Mouse (Mus musculus) limb, embryonic 15.5 days (tissue): Measurements from ENCODE around the gene Cilp2. TPM values are rescaled to one million over a fixed set of nuclear protein-coding genes. Genes with fewer than 3 reads are reported as not detected.
A peak's percentile ranks its signal among the peaks of the same experiment; 100 is the strongest.

Source experiments
- ATAC-seq: fragments of 200-750 bp; cut with Nextera tagmentation; 2 replicates; pipeline ENCODE4 v1.8.0; 2017; ENCODE audit warnings: low read depth, moderate TSS enrichment; ENCODE audit not compliant: insufficient number of reproducible peaks, low FRiP score, low TSS enrichment
- H3K27ac ChIP-seq: fragments of 300-500 bp; sonication (generic); 2 replicates; pipeline ENCODE4 v1.5.1; 2015; ENCODE audit warnings: moderate library complexity, mild to moderate bottlenecking, inconsistent platforms
- H3K27me3 ChIP-seq: fragments of 300-500 bp; sonication (generic); 2 replicates; pipeline ENCODE4 v1.6.1; 2015; ENCODE audit warnings: inconsistent platforms
- H3K36me3 ChIP-seq: fragments of 300-500 bp; sonication (generic); 2 replicates; pipeline ENCODE4 v1.6.1; 2015; ENCODE audit warnings: inconsistent platforms
- H3K4me1 ChIP-seq: fragments of 300-500 bp; sonication (generic); 2 replicates; pipeline ENCODE4 v1.6.1; 2015; ENCODE audit warnings: inconsistent platforms
- H3K4me2 ChIP-seq: fragments of 300-500 bp; sonication (generic); 2 replicates; pipeline ENCODE4 v1.6.1; 2015; ENCODE audit warnings: mild to moderate bottlenecking, inconsistent platforms
- H3K4me3 ChIP-seq: fragments of 300-500 bp; sonication (generic); 2 replicates; pipeline ENCODE4 v1.5.1; 2015; ENCODE audit warnings: mild to moderate bottlenecking, inconsistent platforms
- H3K9ac ChIP-seq: fragments of 300-500 bp; sonication (generic); 2 replicates; pipeline ENCODE4 v1.6.1; 2015; ENCODE audit warnings: inconsistent platforms
- H3K9me3 ChIP-seq: fragments of 300-500 bp; sonication (generic); 2 replicates; pipeline ENCODE4 v1.6.1; 2016; ENCODE audit warnings: inconsistent platforms
- WGBS: fragments of 180-500 bp; shearing (Covaris S2); methylation state at CpG from one replicate; pipeline ENCODE4 v1.1.7; 2015; 5-methylcytosine and 5-hydroxymethylcytosine counted together
- polyA plus RNA-seq: library from polyadenylated mRNA; unstranded; fragments of >200 nt; fragmentation: Nextera tagmentation; extraction: Ambion mirVana; gene quantifications from 2 replicates; pipeline ENCODE4 v1.2.1, GENCODE M21; 2015

Gene Cilp2
- polyA plus RNA-seq, 1 experiment from 2014 or later = 2.9 TPM

- peaks cover 45% of the 10 kb centered on the region for H3K4me1 ChIP-seq
Observed at GRCm38 (mm10) chr8:69899876-69900275, 12.4 kb upstream of the Cilp2 start.

GRCm38 (mm10) chr8:69897857-69898256, 10.4 kb upstream of the Cilp2 start:
- 73% methylated on average over 6 of the region's 6 CpGs for WGBS

More at GRCm38 (mm10) chr8:69899876-69900275, 12.4 kb upstream of the Cilp2 start:
- H3K4me3 ChIP-seq = no peak overlapping the region; the same call in 1 of the 2 replicates
- H3K9me3 ChIP-seq = no peaks in the 10 kb centered on the region
- no peak for ATAC-seq
- 94% methylated on average over 2 of the region's 2 CpGs for WGBS
- H3K27me3 ChIP-seq = no peaks in the 10 kb centered on the region
- peaks cover 12% of the 10 kb centered on the region; the same call in 1 of the 2 replicates for H3K36me3 ChIP-seq
- H3K4me2 ChIP-seq = no peak overlapping the region
- no peak overlapping the region for H3K9ac ChIP-seq
- H3K27ac ChIP-seq = no peak overlapping the region

DNA sequence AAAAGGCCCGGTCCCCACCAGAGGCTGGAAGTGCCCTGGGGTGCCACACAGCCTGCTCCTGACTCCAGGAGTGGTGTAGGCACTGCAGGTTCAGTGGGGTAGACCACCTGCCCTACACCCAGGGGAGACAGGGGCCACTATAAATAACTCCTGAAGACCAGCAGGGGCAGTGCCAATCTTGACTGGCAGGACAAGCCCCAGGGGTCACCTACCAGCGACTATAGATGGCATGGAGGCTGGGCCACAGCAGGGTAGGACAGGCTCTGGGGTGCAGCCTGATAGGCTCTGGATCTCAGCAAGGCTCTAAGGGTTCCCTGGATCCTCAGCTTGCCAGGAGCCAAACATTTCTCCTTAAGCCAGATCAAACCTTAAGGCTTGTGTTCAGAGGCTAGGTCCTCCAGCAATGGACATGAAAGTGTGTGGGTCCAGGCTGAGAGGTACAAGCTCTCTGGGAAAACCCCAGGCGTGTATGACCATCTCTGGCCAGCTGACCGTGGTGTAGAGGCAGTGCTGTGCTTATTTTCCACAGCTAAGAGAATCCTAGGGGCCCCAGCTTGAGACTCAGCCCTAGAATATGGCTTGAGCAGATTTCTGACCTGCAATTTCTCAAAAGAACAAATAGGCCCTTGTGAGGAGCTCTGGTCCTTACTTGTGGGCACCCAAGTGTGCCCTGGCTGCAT, 8.4 kb upstream of the Cilp2 start:
- no peak overlapping the region for H3K27ac ChIP-seq
- no peak for ATAC-seq
- H3K9me3 ChIP-seq = no peaks in the 10 kb centered on the region
- H3K36me3 ChIP-seq = peaks cover 36% of the 10 kb centered on the region
- 73% methylated on average over 4 of the region's 4 CpGs for WGBS
- no peak overlapping the region for H3K4me3 ChIP-seq
- H3K4me2 ChIP-seq = no peak overlapping the region
- H3K9ac ChIP-seq = no peak overlapping the region
- H3K27me3 ChIP-seq = peaks cover 9% of the 10 kb centered on the region
- peaks cover 21% of the 10 kb centered on the region for H3K4me1 ChIP-seq

More at GRCm38 (mm10) chr8:69897857-69898256, 10.4 kb upstream of the Cilp2 start:
- no peak overlapping the region for H3K9ac ChIP-seq
- H3K36me3 ChIP-seq = peaks cover 29% of the 10 kb centered on the region
- H3K9me3 ChIP-seq = no peaks in the 10 kb centered on the region
- H3K4me2 ChIP-seq = no peak overlapping the region
- no peak overlapping the region for H3K27ac ChIP-seq
- peaks cover 31% of the 10 kb centered on the region for H3K4me1 ChIP-seq
- H3K4me3 ChIP-seq = no peak overlapping the region
- no peaks in the 10 kb centered on the region for H3K27me3 ChIP-seq
- no peak for ATAC-seq

- WGBS = 61% methylated on average over 6 of the region's 6 CpGs
- H3K36me3 ChIP-seq = peaks cover 36% of the 10 kb centered on the region
Observed at GRCm38 (mm10) chr8:69894836-69895332, 7.4 kb upstream of the Cilp2 start.

DNA sequence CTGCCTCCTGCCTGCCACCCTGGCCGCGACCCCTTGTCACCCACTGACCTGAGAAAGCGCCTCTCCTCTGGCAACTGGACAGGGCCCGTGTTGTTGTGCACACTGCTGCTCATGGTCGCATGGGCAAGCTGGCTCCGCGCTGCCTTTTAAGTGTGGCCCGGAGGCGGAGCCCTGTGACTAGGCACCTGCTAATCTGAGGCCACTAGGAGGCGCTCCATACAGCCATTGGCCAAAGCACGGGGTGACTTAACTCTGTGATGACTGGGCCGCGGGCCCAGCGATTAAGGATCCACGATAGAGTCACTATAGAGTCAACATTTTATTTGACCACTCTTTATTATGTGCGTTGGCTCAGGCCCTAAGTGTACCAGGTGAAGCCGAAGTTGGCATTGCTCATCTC, 6.4 kb upstream of the Cilp2 start:
- H3K4me2 ChIP-seq = no peak overlapping the region
- no peaks in the 10 kb centered on the region for H3K9me3 ChIP-seq
- no peak overlapping the region for H3K27ac ChIP-seq
- H3K36me3 ChIP-seq = peaks cover 33% of the 10 kb centered on the region
- H3K4me3 ChIP-seq = no peak overlapping the region
- peaks cover 14% of the 10 kb centered on the region for H3K4me1 ChIP-seq
- 44% methylated on average over 17 of the region's 17 CpGs for whole genome bisulfite sequencing
- ATAC-seq = no peak
- H3K9ac ChIP-seq = no peak overlapping the region
- peaks cover 29% of the 10 kb centered on the region for H3K27me3 ChIP-seq

More at GRCm38 (mm10) chr8:69894836-69895332, 7.4 kb upstream of the Cilp2 start:
- no peak overlapping the region for H3K27ac ChIP-seq
- no peaks in the 10 kb centered on the region for H3K9me3 ChIP-seq
- ATAC-seq = no peak
- H3K4me1 ChIP-seq = peaks cover 14% of the 10 kb centered on the region
- H3K4me2 ChIP-seq = no peak overlapping the region
- H3K9ac ChIP-seq = no peak overlapping the region
- peaks cover 19% of the 10 kb centered on the region for H3K27me3 ChIP-seq
- no peak overlapping the region for H3K4me3 ChIP-seq

GRCm38 (mm10) chr8:69890813-69891241, 3.3 kb upstream of the Cilp2 start:
- no peak for ATAC-seq
- Histone ChIP-seq H3K9me3 (no peaks in the 10 kb centered on the region), H3K9ac (no peak overlapping the region), H3K4me3 (no peak overlapping the region), H3K27me3 (peaks cover 59% of the 10 kb centered on the region), H3K27ac (no peak overlapping the region), H3K4me1 (peaks cover 40% of the 10 kb centered on the region), H3K4me2 (no peak overlapping the region), H3K36me3 (peaks cover 26% of the 10 kb centered on the region)
- WGBS = 30% methylated on average over 19 of the region's 19 CpGs

GRCm38 (mm10) chr8:69888902-69889301, 1.4 kb upstream of the Cilp2 start:
- no peak overlapping the region for H3K27ac ChIP-seq
- H3K9me3 ChIP-seq = no peaks in the 10 kb centered on the region
- H3K4me1 ChIP-seq = peaks cover 46% of the 10 kb centered on the region
- H3K27me3 ChIP-seq = peaks cover 79% of the 10 kb centered on the region
- 6% methylated on average over 32 of the region's 32 CpGs for WGBS
- no peak for ATAC-seq
- peak overlapping the region; percentile 38 for H3K4me3 ChIP-seq
- no peak overlapping the region for H3K9ac ChIP-seq
- peaks cover 17% of the 10 kb centered on the region; the same call in 1 of the 2 replicates for H3K36me3 ChIP-seq
- H3K4me2 ChIP-seq = peak overlapping the region; percentile 59

DNA sequence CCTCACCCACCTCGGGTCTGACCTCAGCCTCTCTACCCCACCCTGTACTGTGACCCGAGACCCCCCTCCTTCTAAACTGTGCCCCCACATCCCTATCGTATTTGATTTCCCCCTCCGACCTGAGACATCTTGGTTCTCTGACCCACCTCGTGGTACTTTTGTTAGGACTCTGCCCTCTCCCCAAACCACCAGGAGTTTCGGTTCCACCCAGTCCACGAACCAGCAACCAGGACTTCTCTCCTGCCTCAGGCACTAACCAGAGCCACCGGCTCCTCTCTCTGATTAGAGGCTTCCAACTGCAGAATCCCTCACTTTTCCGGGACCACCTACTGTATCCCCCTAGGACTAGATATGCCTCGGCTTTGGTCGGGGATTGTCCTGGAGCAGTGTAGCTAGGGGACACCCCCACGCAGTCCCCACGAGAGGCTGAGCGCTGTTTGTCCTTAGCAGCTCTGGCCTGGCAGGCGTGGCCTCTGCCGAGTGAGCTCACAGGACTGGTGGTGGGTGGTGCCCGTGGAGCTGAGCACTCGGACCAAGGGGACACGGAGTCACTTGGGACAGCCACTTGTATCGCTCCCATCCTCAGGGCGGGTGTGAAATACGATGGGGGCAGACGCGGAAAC, 868 bp upstream of the Cilp2 start:
- H3K9ac ChIP-seq = no peak overlapping the region
- WGBS = 8% methylated on average over 24 of the region's 24 CpGs

DNA sequence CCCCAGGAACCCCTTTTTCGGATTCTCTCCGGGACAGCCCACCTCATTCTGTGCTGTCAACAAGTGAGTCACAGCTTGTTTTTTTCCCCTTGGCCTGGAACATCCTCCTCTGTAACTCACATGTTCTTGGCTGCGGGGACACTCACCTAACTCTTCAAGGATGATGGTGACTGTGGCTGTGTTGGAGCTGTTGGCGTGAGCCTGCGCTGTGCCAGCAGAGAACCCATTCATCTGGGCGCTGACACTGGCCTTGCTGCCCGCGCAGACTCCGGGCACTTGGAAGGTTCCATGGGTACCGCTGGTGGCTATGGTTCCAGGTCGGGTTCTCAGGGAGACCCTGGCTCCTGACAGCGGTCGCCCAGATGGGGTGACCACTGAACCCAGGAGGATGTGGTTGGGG, 3.3 kb downstream of the Cilp2 start:
- H3K27ac ChIP-seq = no peak overlapping the region
- H3K9ac ChIP-seq = no peak overlapping the region
- no peaks in the 10 kb centered on the region for H3K9me3 ChIP-seq
- H3K4me3 ChIP-seq = no peak overlapping the region
- no peak for ATAC-seq
- no peaks in the 10 kb centered on the region for H3K36me3 ChIP-seq
- 59% methylated on average over 13 of the region's 13 CpGs for WGBS
- H3K4me2 ChIP-seq = no peak overlapping the region
- H3K27me3 ChIP-seq = peaks cover 100% of the 10 kb centered on the region
- H3K4me1 ChIP-seq = peaks cover 64% of the 10 kb centered on the region

More for the DNA sequence above, 868 bp upstream of the Cilp2 start:
- Histone ChIP-seq H3K27me3 (peaks cover 84% of the 10 kb centered on the region), H3K4me3 (peak overlapping the region; percentile 38), H3K9me3 (no peaks in the 10 kb centered on the region), H3K4me1 (peaks cover 46% of the 10 kb centered on the region), H3K4me2 (peak overlapping the region; percentile 59), H3K36me3 (peaks cover 11% of the 10 kb centered on the region; the same call in 1 of the 2 replicates), H3K27ac (no peak overlapping the region)
- ATAC-seq = no peak

GRCm38 (mm10) chr8:69882833-69883600, 4.5 kb downstream of the Cilp2 start:
- Histone ChIP-seq H3K4me1 (peaks cover 58% of the 10 kb centered on the region), H3K4me2 (peak overlapping the region; percentile 64), H3K27ac (no peak overlapping the region), H3K9ac (no peak overlapping the region), H3K4me3 (peak overlapping the region; percentile 43), H3K36me3 (no peaks in the 10 kb centered on the region), H3K27me3 (peaks cover 99% of the 10 kb centered on the region), H3K9me3 (no peaks in the 10 kb centered on the region)
- no peak for ATAC-seq
- WGBS = 14% methylated on average over 52 of the region's 52 CpGs

- no peaks in the 10 kb centered on the region for H3K9me3 ChIP-seq
- H3K4me2 ChIP-seq = peak overlapping the region; percentile 64
- WGBS = 5% methylated on average over 103 of the region's 103 CpGs
- H3K27ac ChIP-seq = no peak overlapping the region
- H3K9ac ChIP-seq = no peak overlapping the region
- H3K4me3 ChIP-seq = peak overlapping the region; percentile 43
- no peak for ATAC-seq
- H3K36me3 ChIP-seq = no peaks in the 10 kb centered on the region
- H3K27me3 ChIP-seq = peaks cover 97% of the 10 kb centered on the region
- peaks cover 52% of the 10 kb centered on the region for H3K4me1 ChIP-seq
Observed at GRCm38 (mm10) chr8:69882021-69882756, 5.3 kb downstream of the Cilp2 start.
